9 mouse cellular contexts compared by ENCODE assay signal in genomic region chr5:140178058-140178690, GRCm38 (mm10).
DNase-seq lines count a peak whose midpoint lies in the region; ATAC-seq and TF ChIP-seq lines count a peak whose summit lies in the region.
"Had no signal": no experiment of that assay in that cellular context is flagged by ENCODE, and none has a peak within 500 bp of the region (broad histone marks: within the 10 kb centered on the region; RNA-seq: fewer than 3 reads in every experiment).

No protein-coding gene starts in this region.

- no peak for TF ChIP-seq EP300 in stomach, postnatal 0 days (optimal IDR thresholded peaks at IDR 0.05)

- no peak overlapping the region for H3K9ac ChIP-seq in forebrain, embryonic 14.5 days (ENCODE audit: low read length)
- no peak overlapping the region for H3K9ac ChIP-seq in forebrain, embryonic 11.5 days (ENCODE audit: low read length)
- H3K9ac ChIP-seq in heart, embryonic 11.5 days (ENCODE audit: low read depth, low read length) = no peak overlapping the region
- H3K9ac ChIP-seq in stomach, postnatal 0 days (ENCODE audit: low read length) = 0 out of 2 replicates have a peak overlapping the region, but pooled peaks have one; percentile 13
- H3K9ac ChIP-seq: midbrain, embryonic 12.5 days had no signal

- H3K4me2 ChIP-seq in forebrain, embryonic 14.5 days (ENCODE audit: low read length) = no peak overlapping the region
- no peak overlapping the region for H3K4me2 ChIP-seq in forebrain, embryonic 11.5 days (ENCODE audit: low read depth, low read length, severe bottlenecking)
- H3K4me2 ChIP-seq in heart, embryonic 11.5 days = no peak overlapping the region; the same call in 1 of the 2 replicates
- H3K4me2 ChIP-seq in stomach, postnatal 0 days (replicated peaks; ENCODE audit: low read depth) = no peak overlapping the region
- H3K4me2 ChIP-seq: midbrain, embryonic 12.5 days had no signal

- H3K4me1 ChIP-seq in forebrain, embryonic 14.5 days (ENCODE audit: control insufficient read depth, insufficient read depth, low read length) = peaks cover 15% of the 10 kb centered on the region
- H3K4me1 ChIP-seq in forebrain, embryonic 11.5 days (replicated peaks; ENCODE audit: control insufficient read depth, insufficient read depth, low read length) = peaks cover 8% of the 10 kb centered on the region; the same call in 1 of the 2 replicates
- peaks cover 11% of the 10 kb centered on the region for H3K4me1 ChIP-seq in heart, embryonic 11.5 days (ENCODE audit: control insufficient read depth, insufficient read depth, low read length)
- no peaks in the 10 kb centered on the region for H3K4me1 ChIP-seq in stomach, postnatal 0 days (replicated peaks; ENCODE audit: control insufficient read depth, insufficient read depth)

- no peak for ATAC-seq in forebrain, embryonic 14.5 days
- ATAC-seq in forebrain, embryonic 11.5 days (replicated peaks; ENCODE audit: low FRiP score) = no peak
- no peak for ATAC-seq in heart, embryonic 11.5 days (replicated peaks; ENCODE audit: insufficient number of reproducible peaks, low FRiP score, low TSS enrichment)
- ATAC-seq in stomach, postnatal 0 days (ENCODE audit: low FRiP score, low TSS enrichment) = no peak
- no peak; the same call in 1 of the 2 replicates for ATAC-seq in megakaryocyte-erythroid progenitor cell, adult 5-6 weeks (replicated peaks; ENCODE audit: low FRiP score, low TSS enrichment, poor library complexity, severe bottlenecking)

- 0 out of 2 replicates have a peak, but pooled peaks have one; percentile 14 for TF ChIP-seq CTCF in stomach, postnatal 0 days (IDR thresholded peaks at IDR 0.05; ENCODE audit: low read depth)

- no peak overlapping the region for H3K27ac ChIP-seq in forebrain, embryonic 14.5 days (ENCODE audit: low read depth, low read length)
- no peak overlapping the region for H3K27ac ChIP-seq in forebrain, embryonic 11.5 days (ENCODE audit: low read depth, low read length)
- peak overlapping the region; percentile 50; the same call in 1 of the 2 replicates for H3K27ac ChIP-seq in heart, embryonic 11.5 days (ENCODE audit: low read depth, low read length)
- no peak overlapping the region for H3K27ac ChIP-seq in stomach, postnatal 0 days (replicated peaks)
- H3K27ac ChIP-seq: midbrain, embryonic 12.5 days had no signal

- no peaks in the 10 kb centered on the region for H3K36me3 ChIP-seq in forebrain, embryonic 14.5 days (ENCODE audit: control insufficient read depth, insufficient read depth, low read length)
- no peaks in the 10 kb centered on the region for H3K36me3 ChIP-seq in forebrain, embryonic 11.5 days (ENCODE audit: control insufficient read depth, insufficient read depth, low read length)
- H3K36me3 ChIP-seq in heart, embryonic 11.5 days (ENCODE audit: control insufficient read depth, insufficient read depth, low read length) = no peaks in the 10 kb centered on the region
- no peaks in the 10 kb centered on the region for H3K36me3 ChIP-seq in stomach, postnatal 0 days (ENCODE audit: control insufficient read depth, insufficient read depth, low read length)
- H3K36me3 ChIP-seq: midbrain, embryonic 12.5 days had no signal

- WGBS in forebrain, embryonic 14.5 days = 56% methylated on average over 10 of the region's 10 CpGs
- WGBS in forebrain, embryonic 11.5 days = 71% methylated on average over 10 of the region's 10 CpGs
- WGBS in heart, embryonic 11.5 days (ENCODE audit: insufficient replicate concordance) = 42% methylated on average over 10 of the region's 10 CpGs
- 53% methylated on average over 10 of the region's 10 CpGs for WGBS in stomach, postnatal 0 days

- no peak overlapping the region for H3K4me3 ChIP-seq in forebrain, embryonic 14.5 days (ENCODE audit: low read depth, low read length)
- no peak overlapping the region for H3K4me3 ChIP-seq in forebrain, embryonic 11.5 days (ENCODE audit: low read depth, low read length)
- H3K4me3 ChIP-seq in heart, embryonic 11.5 days (ENCODE audit: low read depth, low read length) = no peak overlapping the region
- no peak overlapping the region for H3K4me3 ChIP-seq in stomach, postnatal 0 days (ENCODE audit: low read depth, low read length)
- H3K4me3 ChIP-seq: midbrain, embryonic 12.5 days had no signal

- DNase-seq in forebrain, embryonic 14.5 days (ENCODE audit: low spot score) = peak; percentile 19
- no peak for DNase-seq in forebrain, embryonic 11.5 days (ENCODE audit: low spot score)
- DNase-seq in cerebellum, adult 11 months = peak; percentile 43
- peak; percentile 46 for DNase-seq in kidney, postnatal 14 days
- DNase-seq in stomach, postnatal 0 days (ENCODE audit: low spot score) = peak; percentile 17
- DNase-seq in thymus, postnatal 36 days = no peak

- H3K9me3 ChIP-seq in forebrain, embryonic 14.5 days (replicated peaks; ENCODE audit: control insufficient read depth, low read length) = no peaks in the 10 kb centered on the region
- H3K9me3 ChIP-seq in forebrain, embryonic 11.5 days (ENCODE audit: control insufficient read depth, low read length) = no peaks in the 10 kb centered on the region
- no peaks in the 10 kb centered on the region for H3K9me3 ChIP-seq in heart, embryonic 11.5 days (replicated peaks; ENCODE audit: control insufficient read depth, low read length)
- H3K9me3 ChIP-seq in stomach, postnatal 0 days (ENCODE audit: control insufficient read depth, low read length) = no peaks in the 10 kb centered on the region
- H3K9me3 ChIP-seq: midbrain, embryonic 12.5 days had no signal

- H3K27me3 ChIP-seq in forebrain, embryonic 14.5 days (replicated peaks; ENCODE audit: control insufficient read depth, insufficient read depth, low read length) = no peaks in the 10 kb centered on the region
- no peaks in the 10 kb centered on the region for H3K27me3 ChIP-seq in forebrain, embryonic 11.5 days (ENCODE audit: control insufficient read depth, insufficient read depth, low read length)
- no peaks in the 10 kb centered on the region for H3K27me3 ChIP-seq in heart, embryonic 11.5 days (ENCODE audit: control insufficient read depth, insufficient read depth, low read length)
- no peaks in the 10 kb centered on the region for H3K27me3 ChIP-seq in stomach, postnatal 0 days (ENCODE audit: control insufficient read depth, insufficient read depth, low read length)
- H3K27me3 ChIP-seq: midbrain, embryonic 12.5 days had no signal

Comparison
In these comparisons a context has a peak if more than half of its experiments do, and no peak if none do; other contexts are left out.
1. DNase-seq: peak in forebrain, embryonic 14.5 days (single experiment), cerebellum, adult 11 months (single experiment), kidney, postnatal 14 days (single experiment) and stomach, postnatal 0 days (single experiment); none in forebrain, embryonic 11.5 days (single experiment) and thymus, postnatal 36 days (0 of 2).